Mouse (Mus musculus): ENCODE results near the gene Ush1g. TPM values are rescaled to one million over a fixed set of nuclear protein-coding genes. Genes with fewer than 3 reads are reported as not detected.

Ush1g gene
- polyA plus RNA-seq, 1 experiment from 2014 or later = 0.11 TPM

Other genes starting within 250 kb of the Ush1g start
- gene Rab37, start 230.6 kb downstream of the Ush1g start, polyA plus RNA-seq (2015; fragmentation: Nextera tagmentation; extraction: Ambion mirVana) = 4.0 and 4.2 TPM in 2 replicates
- 1.2 and 1.6 TPM in 2 replicates for gene Cd300lf, start 188.0 kb downstream of the Ush1g start, polyA plus RNA-seq (2015; fragmentation: Nextera tagmentation; extraction: Ambion mirVana)
- gene Slc9a3r1, start 158.7 kb downstream of the Ush1g start, polyA plus RNA-seq (2015; fragmentation: Nextera tagmentation; extraction: Ambion mirVana) = 380 and 424 TPM in 2 replicates
- gene Tmem104, start 134.6 kb downstream of the Ush1g start, polyA plus RNA-seq (2015; fragmentation: Nextera tagmentation; extraction: Ambion mirVana) = 11.6 and 13.2 TPM in 2 replicates
- 24.9 and 26.5 TPM in 2 replicates for gene Nat9, start 134.2 kb downstream of the Ush1g start, polyA plus RNA-seq (2015; fragmentation: Nextera tagmentation; extraction: Ambion mirVana)
- gene Grin2c, start 54.8 kb downstream of the Ush1g start, polyA plus RNA-seq (2015; fragmentation: Nextera tagmentation; extraction: Ambion mirVana) = 0.06 TPM in 1 of 2 replicates, not detected in the other
- gene Fdxr, start 45.0 kb downstream of the Ush1g start, polyA plus RNA-seq (2015; fragmentation: Nextera tagmentation; extraction: Ambion mirVana) = 21.7 and 22.9 TPM in 2 replicates
- gene Fads6, start 24.4 kb downstream of the Ush1g start, polyA plus RNA-seq (2015; fragmentation: Nextera tagmentation; extraction: Ambion mirVana) = 1.2 and 1.5 TPM in 2 replicates
- gene Otop2, start 14.9 kb downstream of the Ush1g start, polyA plus RNA-seq (2015; fragmentation: Nextera tagmentation; extraction: Ambion mirVana) = 0.11 TPM in 1 of 2 replicates, not detected in the other
- gene Otop3, start 12.7 kb upstream of the Ush1g start, polyA plus RNA-seq (2015; fragmentation: Nextera tagmentation; extraction: Ambion mirVana) = 1.5 and 2.1 TPM in 2 replicates
- 20.5 and 22.0 TPM in 2 replicates for gene Hid1, start 45.7 kb upstream of the Ush1g start, polyA plus RNA-seq (2015; fragmentation: Nextera tagmentation; extraction: Ambion mirVana)
- 4.6 and 5.1 TPM in 2 replicates for gene Cdr2l, start 59.9 kb upstream of the Ush1g start, polyA plus RNA-seq (2015; fragmentation: Nextera tagmentation; extraction: Ambion mirVana)
- 180 and 194 TPM in 2 replicates for gene Mrpl58, start 81.7 kb upstream of the Ush1g start, polyA plus RNA-seq (2015; fragmentation: Nextera tagmentation; extraction: Ambion mirVana)
- gene Atp5h, start 97.9 kb upstream of the Ush1g start, polyA plus RNA-seq (2015; fragmentation: Nextera tagmentation; extraction: Ambion mirVana) = 985 and 1,025 TPM in 2 replicates
- 2.8 and 3.5 TPM in 2 replicates for gene Kctd2, start 98.1 kb upstream of the Ush1g start, polyA plus RNA-seq (2015; fragmentation: Nextera tagmentation; extraction: Ambion mirVana)
- gene Trim80, start 118.5 kb upstream of the Ush1g start, polyA plus RNA-seq (2015; fragmentation: Nextera tagmentation; extraction: Ambion mirVana) = 1.1 and 1.4 TPM in 2 replicates
- gene Slc16a5, start 140.4 kb upstream of the Ush1g start, polyA plus RNA-seq (2015; fragmentation: Nextera tagmentation; extraction: Ambion mirVana) = 3.0 and 3.1 TPM in 2 replicates
- 8.0 and 9.2 TPM in 2 replicates for gene Armc7, start 153.6 kb upstream of the Ush1g start, polyA plus RNA-seq (2015; fragmentation: Nextera tagmentation; extraction: Ambion mirVana)
- gene Nt5c, start 169.8 kb upstream of the Ush1g start, polyA plus RNA-seq (2015; fragmentation: Nextera tagmentation; extraction: Ambion mirVana) = 166 and 174 TPM in 2 replicates
- 454 and 496 TPM in 2 replicates for gene Jpt1, start 192.3 kb upstream of the Ush1g start, polyA plus RNA-seq (2015; fragmentation: Nextera tagmentation; extraction: Ambion mirVana)
- gene Sumo2, start 214.2 kb upstream of the Ush1g start, polyA plus RNA-seq (2015; fragmentation: Nextera tagmentation; extraction: Ambion mirVana) = 581 and 669 TPM in 2 replicates
- gene Nup85, start 242.4 kb upstream of the Ush1g start, polyA plus RNA-seq (2015; fragmentation: Nextera tagmentation; extraction: Ambion mirVana) = 115 and 134 TPM in 2 replicates